Mouse (Mus musculus) ovary, postnatal 10 days (tissue): ENCODE data around the gene Vps37b.
"Not testable (repeated sequence)": the region's sequence is repeated elsewhere in the genome, so short reads cannot be mapped to it uniquely, and the experiment has no call there.

Source experiments
- DNase-seq: peaks from one replicate; pipeline ENCODE4 v3.0.0; 2022; ENCODE audit warnings: low spot score

Gene Vps37b

DNA sequence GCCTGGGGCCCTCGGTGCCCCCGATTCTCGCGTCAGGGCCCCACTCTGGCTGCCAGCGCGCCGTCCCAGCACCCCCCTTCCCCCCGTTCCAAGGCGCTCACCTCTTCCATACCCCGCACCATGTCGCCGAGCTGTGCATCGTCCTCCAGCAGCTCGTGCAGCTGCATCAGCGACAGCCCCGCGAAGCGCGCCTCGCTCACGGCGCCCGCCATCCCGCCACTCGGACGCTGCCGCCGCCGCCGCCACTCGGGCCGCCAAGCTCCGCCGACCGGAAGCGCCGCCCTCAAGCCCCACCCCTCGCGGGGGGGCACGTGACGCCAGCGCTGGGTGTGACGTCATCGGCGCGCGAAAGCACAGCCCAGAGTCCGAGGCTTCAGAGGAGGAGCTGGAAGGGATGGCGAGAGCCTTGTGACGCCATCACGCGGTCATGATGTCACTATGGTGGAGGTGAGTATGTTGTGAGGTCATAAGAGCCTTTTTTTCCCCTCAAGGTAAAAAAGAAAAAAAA, at the start of gene Vps37b:
Vps37b (minus strand) TSS at position 270 of the 508 bp plus-strand sequence.
- DNase-seq: peak; percentile 71

DNA sequence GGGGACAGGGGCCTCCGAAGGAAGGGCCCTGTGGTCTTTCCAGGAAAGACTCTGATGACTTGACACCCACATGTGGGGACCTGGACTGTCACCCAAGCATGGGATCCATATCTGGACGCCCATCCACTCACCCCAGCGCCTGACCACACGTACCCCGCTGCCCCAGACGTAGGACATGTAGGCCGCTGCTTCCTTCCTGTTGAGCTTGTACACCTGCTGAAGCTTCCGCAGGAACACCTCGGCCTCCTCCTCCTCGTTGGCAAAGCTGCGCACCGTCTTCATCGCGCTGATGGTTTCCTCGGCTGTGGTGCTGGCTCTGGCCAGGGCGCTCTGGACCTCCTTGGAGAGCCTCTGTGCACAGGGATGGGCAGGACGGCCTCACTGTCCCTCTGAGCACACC, 47.8 kb upstream of the Vps37b start:
- no peak for DNase-seq

DNA sequence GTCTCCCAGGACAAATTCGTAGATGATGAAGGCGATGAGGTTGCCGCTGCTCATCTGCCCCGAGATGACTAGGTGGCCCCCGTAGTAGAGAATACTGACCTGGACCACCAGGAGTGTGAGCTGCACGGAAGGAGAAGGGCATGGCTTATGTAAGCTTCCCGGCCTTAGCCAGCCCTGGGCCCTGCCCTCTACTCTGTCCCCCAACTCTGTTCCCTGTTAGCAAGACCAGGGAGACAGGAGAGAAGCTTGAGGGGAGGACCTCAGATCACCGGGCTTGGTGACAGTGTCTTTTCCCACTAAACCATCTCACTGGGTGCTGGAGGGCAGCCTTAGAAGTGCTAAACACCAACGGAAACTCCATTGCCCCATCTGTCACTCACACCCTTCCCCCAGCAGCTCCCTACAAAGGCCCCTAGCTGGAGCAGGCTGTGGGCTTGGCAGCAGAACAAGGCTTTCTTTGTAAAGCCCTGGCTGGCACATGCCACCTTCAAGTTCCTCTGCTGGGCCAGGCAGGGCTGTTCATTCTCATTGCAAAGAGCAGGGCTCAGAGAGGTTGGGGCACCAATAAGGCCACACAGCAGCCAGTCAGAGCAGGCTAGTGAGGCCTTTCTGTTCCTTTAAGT, 46.8 kb upstream of the Vps37b start:
- no peak for DNase-seq

DNA sequence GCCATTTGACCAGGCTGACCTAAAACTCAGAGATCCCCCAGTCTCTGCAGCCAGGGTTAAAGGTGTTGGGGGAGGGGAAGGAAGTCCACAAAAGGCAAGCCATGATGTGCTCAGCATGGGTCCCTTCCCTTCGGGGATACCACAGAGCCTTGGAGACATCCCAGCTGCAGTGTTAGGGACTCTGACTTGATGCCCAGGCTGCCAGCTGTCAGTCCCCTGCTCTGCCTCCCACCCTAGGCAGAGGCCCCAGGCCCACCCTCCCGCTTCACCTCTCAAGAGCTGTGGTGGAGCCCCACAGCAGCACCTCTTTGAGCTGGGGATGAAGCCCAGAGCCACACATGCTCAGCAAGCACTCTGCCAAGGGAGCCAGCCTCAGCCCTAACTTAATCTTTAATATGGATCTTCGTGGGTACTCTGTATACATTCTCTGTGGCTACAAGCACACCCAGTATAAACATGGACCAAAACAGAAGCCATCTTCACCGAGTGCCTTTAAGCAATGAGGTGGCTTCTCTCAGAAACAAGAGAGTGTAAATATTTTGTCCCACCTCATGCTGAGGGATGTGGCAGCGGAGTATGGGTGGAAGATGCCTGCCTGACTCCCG, 45.9 kb upstream of the Vps37b start:
- no peak for DNase-seq

DNA sequence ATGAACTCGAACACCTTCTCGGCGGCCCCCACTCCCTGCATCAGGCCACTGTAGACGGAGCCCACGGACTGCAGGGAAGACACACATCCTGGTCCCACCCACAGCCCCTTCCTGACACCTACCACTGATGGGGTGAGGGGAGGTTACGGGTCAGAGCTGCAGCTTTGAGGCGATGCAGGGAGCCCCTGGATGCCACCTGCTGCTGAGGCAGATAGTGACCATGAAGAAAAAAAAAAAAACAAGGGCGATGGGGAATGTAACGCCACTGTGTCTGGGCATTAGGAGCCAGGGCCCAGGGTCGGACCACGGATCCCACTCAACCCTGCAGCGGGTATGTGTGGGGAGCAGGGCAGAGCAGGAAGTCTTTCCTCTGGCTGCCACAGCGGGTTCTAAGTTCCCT, 45.2 kb upstream of the Vps37b start:
- no peak for DNase-seq

DNA sequence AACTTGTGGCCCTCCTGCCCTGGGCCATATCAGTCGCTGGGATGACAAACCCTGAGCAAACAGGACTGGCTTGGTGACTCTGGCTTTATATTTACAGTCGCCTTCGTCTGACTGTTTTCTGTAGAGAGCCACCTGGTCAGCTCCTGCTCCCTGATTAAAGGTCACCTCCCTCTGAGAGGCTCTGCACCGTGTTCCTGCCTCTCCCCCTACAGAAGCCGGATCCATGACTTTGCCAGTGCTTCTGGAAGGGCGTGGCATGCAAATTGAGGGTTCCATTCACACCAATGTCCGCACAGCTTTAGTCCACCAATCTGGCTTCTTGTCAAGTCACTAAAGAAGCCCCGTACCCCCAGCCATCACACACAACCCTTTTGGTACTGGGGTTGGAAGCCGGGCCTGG, 44.5 kb upstream of the Vps37b start:
- no peak for DNase-seq

DNA sequence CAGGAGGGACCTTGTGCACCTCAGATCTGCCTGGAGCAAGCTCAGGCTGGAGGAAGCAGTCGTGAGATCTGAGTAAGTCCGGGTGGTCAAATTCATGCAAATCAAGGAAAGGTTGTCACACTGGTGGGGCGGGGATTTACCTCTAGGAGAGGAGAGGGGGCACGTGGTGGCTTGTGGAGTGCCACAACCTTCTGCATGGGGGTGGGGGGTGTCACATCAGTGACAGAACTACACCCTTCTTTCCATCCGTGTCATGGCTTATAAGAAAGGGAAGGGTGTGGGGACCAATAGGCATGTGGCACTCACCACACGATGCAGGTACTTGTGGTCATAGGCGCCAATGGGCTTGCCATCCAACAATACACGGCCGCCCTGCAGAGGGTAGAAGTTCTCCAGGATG, 43.6 kb upstream of the Vps37b start:
- no peak for DNase-seq

DNA sequence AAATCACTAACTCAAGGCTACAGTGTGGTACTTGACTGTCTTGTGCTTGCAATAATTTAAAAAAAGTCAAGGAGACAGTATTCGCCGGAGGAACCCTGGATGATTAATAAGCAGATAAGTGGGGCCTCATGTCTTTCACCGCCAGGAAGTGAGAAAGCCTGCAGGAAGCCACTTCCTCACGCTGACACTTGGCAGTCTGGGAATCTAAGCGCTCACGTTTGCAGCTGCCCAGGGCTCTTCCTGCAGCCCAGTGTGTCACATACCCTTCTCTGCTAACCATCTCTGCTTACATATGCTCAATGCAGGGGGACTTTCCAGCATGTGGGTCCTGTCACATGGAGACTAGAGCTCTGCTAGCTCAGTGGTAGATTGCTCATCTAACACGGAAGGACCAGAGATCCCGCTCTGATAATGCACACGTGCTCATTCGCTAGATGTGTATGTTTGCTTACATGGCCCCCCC, 42.8 kb upstream of the Vps37b start:
- no peak for DNase-seq

DNA sequence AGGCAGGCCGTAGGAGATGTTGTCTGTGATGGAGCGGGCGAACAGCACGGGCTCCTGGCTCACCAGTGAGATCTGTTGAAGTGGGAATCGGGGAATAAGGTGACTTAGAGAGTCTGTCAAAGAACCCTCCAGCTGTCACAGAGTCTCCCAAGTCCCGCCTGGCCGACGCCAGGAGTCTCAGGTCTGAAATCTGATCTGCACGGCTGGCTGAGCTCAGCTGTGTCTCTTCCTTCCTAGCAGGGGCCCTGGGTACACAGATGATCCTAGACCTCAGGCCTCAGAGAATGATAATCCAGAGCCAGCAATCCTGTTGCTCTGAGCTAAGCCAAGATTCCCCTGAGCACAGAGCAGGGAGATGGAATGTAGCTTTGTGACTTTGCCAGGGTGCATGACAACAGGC, 41.6 kb upstream of the Vps37b start:
- DNase-seq: no peak

DNA sequence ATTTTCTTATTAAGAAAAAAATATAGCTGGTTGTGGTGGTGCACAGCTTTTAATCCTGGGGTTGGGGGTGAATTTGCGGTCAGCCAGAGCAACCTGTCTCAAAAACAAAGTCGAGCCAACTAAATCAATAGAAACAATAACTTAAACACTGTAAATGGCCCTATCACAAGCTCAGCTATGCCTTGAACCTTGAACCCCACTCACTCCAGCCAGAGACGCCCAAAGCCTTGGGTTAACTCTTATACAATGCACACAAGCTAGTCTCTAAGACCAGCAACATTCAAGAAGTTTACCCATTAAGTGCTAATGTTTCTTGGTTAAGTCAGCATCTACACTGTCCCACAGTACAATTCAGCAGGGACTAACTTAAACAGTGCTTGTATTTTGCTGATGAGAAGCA, 37.6 kb upstream of the Vps37b start:
- DNase-seq: no peak

DNA sequence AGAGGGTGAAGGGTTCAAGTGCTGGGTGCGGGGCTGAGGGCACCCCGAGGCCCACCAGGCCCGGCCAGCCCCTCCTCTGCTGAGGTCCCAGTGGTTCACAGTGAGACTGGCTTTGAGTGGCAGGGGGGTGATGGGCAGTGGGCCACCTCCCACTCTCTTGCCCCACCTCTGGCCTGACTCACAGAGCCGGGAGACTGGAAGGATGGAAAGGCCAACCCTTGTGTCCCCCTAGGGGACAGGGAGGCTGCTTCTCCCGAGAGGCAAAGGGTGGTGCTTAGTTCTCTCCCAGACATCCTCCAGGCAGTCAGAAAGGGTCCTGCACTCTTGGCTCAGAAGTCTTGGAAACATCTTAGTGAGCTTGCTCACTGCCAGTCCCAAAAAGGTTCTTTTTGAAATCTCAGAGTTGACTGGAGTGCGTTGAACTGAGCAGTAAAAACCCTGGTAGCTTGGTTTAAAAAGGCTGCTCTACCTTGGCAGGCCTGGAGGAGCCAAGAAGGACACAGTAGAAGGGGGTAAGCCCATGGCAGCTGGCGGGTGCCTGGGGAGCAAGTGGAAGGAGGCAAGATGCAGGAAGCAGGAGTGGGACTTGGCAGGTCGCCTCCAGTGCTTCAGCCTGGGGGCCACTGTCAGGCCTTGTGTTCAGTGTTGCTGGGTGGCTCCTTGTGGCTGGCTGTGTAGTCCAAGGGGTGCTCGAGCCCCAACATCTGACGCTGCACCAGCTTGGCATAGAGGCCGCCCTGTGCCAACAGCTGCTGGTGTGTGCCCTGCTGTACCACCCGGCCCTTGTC, 30.2 kb upstream of the Vps37b start:
- no peak for DNase-seq

DNA sequence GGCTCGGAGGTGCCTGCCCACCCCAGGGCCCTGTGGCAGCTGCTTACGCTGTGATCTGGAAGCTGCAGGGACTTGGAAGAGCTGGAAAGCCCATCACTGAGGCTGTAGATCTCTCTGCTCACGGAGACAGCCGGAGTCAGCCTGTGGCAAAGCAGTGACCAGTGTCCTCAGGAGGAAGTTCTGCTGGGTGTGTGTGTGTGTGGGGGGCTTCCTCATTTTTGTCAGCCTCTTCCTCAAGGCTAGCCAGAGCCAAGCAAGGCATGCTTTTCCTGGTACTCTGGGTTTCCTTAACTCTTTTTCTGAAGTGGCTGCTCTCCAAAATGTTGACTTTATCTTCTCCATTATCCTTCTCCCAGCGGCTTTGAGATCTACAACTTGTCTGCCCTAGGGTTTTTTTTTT, 27.6 kb upstream of the Vps37b start:
- no peak for DNase-seq

DNA sequence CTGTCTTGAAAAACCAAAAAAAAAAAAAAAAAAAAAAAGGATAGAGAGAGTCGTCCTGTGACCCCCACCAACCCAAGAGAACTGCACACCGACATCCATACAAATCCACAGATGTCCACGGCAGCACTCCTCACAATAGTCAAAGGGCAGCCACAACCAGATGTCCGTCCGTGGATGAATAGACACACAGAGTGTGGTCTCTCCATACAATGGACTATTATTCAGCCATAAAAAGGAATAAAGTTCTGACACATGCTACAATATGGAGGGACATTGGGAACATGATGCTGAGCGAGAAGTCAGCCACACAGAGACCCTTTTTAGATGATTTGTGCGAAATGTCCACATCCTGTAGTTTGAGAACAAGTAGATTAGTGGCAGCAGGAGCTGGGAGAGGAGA, 26.7 kb upstream of the Vps37b start:
- DNase-seq: no peak

DNA sequence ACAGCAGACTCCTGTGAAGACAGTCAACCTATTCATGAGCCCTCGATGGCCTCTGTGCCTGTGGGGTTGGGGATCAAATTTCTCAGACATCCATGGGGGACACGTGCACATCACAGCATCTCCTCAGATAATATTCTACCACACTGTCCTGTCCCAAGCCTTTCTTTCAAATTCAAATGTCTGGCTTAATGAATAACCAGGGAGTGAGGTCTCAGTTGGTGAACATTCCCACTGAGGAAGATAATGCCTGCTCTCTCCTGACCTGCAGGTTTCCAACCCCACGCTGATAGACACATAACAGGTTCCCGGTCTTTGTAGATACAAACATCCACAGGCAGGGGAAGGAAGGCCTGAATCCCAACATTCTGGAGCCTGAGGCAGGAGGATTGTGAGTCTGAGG, 24.9 kb upstream of the Vps37b start:
- no peak for DNase-seq

DNA sequence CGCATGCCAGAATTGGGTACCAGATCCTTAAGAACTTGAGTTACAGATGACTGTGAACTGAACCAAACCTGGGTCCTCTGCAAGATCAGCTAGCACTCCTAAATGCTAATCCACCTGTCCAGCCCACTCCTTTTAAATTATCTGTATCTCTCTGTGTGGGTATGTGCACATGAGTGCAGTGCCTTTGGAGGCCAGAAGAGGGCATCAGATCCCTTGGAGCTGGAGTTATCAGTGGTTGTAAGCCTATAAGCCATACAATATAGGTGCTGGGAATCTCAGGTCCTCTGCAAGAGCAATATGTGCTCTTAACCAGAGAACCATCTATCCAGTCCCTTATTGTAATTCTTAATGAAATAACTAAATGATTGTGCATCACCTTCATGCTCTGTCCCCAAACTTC, 24.1 kb upstream of the Vps37b start:
- DNase-seq: no peak

DNA sequence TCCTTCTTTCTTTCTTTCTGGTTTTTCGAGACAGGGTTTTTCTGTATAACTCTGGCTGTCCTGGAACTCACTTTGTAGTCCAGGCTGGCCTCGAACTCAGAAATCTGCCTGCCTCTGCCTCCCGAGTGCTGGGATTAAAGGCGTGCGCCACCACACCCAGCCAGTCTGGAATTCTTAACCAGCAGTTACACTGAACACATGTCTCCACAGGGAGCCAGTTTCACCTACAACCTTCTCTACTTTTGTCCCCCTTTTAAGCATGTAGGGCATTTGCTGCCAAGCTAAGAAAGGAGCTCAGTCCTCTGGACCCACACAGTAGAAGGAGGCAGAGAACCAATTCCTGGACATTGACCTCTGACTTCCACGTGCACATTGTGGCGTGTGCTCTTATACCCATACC, 20.6 kb upstream of the Vps37b start:
- not testable (repeated sequence) for DNase-seq

DNA sequence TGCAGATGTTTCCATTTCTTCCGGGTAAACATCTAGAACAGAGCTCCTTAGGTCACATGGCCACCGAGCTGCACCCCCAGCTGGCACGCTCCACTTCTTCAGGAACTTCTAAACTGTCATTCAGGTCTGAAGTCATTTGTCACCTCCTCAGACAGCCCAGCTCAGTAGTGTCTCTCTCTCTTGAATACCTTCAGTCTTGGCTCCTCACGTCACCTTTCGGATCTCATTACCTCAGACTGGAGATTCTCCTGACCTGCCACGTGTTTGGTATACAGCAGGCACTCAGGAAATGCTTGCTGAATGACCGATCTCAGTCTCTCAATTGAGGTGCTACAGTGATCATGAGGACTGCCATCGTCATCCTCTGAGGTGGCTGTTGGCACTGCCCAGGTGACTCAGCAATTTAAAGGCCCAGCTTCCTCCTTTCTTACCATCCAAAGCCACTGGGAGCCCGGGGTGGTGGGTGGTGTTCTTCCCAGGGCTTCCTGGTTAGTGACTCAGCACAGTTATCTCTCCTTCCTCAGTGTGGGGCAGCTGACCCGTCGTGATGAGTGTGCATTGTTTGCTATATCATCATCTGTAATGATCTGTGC, 19.9 kb upstream of the Vps37b start:
- no peak for DNase-seq

DNA sequence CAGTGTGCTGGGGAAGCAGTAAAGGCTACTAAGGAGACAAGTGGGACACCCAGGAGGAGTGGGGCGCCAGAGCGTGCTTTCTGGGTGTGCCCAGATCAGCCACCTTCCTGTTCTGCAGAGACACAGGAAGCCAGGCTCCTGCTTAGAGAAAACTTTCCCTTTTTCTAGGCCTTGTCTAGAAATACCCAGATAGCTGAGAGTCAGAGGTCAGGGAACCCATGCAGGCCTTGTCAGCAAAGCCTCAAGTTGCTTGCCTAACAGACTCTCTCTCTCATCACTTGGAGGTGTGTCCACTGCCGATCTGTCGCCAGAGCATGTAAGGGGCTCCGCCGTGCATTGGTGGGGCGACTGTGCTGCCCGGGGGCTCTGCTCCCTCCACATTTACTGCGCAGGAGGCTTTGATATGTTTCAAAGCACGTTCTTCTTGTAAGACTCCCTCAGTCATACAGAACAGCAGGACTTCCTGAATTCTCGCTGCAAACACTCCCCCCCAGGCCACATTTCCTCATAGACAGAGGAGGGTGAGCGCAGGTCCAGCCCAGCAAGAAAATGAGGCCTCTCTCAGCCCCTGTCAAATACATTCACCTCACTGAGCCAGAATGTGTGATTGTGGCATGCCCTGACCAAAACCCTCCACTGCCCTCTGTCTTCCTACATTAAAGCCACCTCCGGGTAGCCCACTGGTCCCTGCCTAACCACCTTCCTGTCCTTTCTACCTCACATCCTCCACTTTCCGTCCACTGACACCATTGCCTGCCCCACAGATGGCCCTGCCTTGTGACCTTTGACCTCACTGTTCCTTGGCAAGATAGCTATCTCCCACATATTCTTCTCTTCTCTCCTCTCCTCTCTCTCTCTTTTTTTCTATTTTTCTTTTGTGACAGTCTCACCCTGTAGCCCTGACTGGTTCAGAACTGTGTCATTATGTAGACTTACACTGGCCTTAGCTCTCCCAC, 18.3 kb upstream of the Vps37b start:
- DNase-seq: no peak

DNA sequence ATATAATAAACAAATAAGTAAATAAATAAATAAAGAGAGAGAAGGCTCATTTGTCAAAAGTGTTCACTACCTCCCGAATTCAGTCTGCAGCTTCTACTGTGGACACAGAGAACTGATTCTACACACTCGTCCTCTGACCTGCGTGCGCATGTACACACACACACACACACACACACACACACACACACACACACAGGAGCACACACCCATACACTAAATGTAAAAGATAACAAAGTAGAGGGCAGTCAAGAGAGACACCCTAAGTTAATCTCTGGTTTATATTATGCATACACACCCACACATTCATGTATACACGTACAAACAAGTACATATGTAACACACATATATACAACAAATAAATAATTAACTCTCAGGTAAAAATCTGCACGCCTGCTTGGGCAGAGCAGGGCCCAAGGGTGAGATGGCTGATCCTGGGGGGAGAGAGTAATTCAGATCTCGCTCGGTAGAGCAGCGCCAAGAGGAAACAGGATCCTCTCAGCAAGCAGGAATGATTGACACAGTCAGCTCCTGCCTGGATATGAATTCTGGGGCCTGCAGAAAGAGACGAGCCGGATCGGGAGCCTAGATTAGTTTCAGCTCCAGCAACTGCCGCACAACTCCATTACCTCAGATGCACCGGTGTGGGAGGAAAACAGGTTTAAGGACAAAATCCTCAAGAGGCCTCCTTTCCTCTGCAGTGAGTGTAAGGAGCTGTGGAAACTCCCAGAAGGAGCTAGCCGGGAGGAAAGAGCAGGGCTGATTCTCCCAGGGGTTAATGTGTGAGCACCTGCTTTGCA, 17.4 kb upstream of the Vps37b start:
- DNase-seq: no peak

DNA sequence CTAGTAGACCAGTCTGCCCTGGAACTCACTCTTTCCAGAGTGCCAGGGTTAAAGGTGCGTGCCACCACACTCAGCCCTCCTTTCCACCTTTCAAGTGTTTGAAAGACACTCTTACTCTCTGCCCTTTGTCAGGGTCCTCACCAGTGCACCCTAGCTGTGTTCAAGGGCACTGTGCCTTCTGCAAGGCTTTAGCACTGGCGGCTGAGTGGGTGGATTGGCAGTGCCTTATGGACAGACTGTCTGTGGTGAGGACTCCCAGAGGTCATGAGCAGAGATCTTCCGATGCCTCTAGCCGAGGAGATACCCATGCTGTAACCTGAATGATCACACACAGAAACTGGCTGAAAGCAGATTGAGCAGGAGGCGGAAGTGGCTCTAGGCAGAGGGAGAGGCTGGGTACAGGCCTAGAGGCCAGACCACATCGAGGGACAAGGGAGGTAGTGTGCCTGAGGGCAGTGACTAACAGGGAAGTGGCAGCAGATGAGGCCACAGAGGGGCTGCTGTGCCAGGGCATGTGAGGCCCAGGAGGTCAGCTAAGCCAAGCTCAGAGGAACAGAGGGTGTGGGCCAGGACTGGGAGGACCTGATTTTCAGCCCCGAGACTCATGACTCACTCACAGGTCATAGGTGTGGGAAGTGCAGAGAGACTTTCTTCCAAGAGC, 14.8 kb upstream of the Vps37b start:
- DNase-seq: no peak
